Mouse (Mus musculus): ENCODE data around the gene Fndc8. TPM values are rescaled to one million over a fixed set of nuclear protein-coding genes. Genes with fewer than 3 reads are reported as not detected.

The Fndc8 gene
- total RNA-seq, 2 experiments from 2014 or later: not detected

- ATAC-seq (replicated peaks; ENCODE audit: low FRiP score, poor library complexity, severe bottlenecking): no peak
Measured at GRCm38 (mm10) chr11:82866850-82867564, 24.9 kb upstream of the Fndc8 start.

GRCm38 (mm10) chr11:82867956-82868355 lies 24.0 kb upstream of the Fndc8 start:
- no peak for ATAC-seq (replicated peaks; ENCODE audit: low FRiP score, poor library complexity, severe bottlenecking)

- no peak for ATAC-seq (replicated peaks; ENCODE audit: low FRiP score, poor library complexity, severe bottlenecking)
Measured at GRCm38 (mm10) chr11:82869506-82870172, 22.3 kb upstream of the Fndc8 start.

- peak; percentile 55 for ATAC-seq (replicated peaks; ENCODE audit: low FRiP score, poor library complexity, severe bottlenecking)
Measured at GRCm38 (mm10) chr11:82870173-82871030, 21.5 kb upstream of the Fndc8 start.

GRCm38 (mm10) chr11:82871031-82871446 lies 20.9 kb upstream of the Fndc8 start, which contains the start of gene Rffl:
TSS of gene Rffl (minus strand) at chr11:82871210.
- ATAC-seq (replicated peaks; ENCODE audit: low FRiP score, poor library complexity, severe bottlenecking): peak; percentile 82

- 0 out of 2 replicates have a peak, but pooled peaks have one; percentile 44 for ATAC-seq (replicated peaks; ENCODE audit: low FRiP score, poor library complexity, severe bottlenecking)
Measured at GRCm38 (mm10) chr11:82874924-82875323, 17.0 kb upstream of the Fndc8 start.

GRCm38 (mm10) chr11:82875631-82876030 lies 16.3 kb upstream of the Fndc8 start:
- no peak for ATAC-seq (replicated peaks; ENCODE audit: low FRiP score, poor library complexity, severe bottlenecking)

- no peak for ATAC-seq (replicated peaks; ENCODE audit: low FRiP score, poor library complexity, severe bottlenecking)
Measured at GRCm38 (mm10) chr11:82877726-82878344, 14.1 kb upstream of the Fndc8 start.

GRCm38 (mm10) chr11:82883180-82883579 lies 8.7 kb upstream of the Fndc8 start:
- ATAC-seq (replicated peaks; ENCODE audit: low FRiP score, poor library complexity, severe bottlenecking): no peak

- ATAC-seq (replicated peaks; ENCODE audit: low FRiP score, poor library complexity, severe bottlenecking): no peak
Measured at GRCm38 (mm10) chr11:82886559-82886958, 5.4 kb upstream of the Fndc8 start.

GRCm38 (mm10) chr11:82888491-82888946 lies 3.4 kb upstream of the Fndc8 start:
- ATAC-seq (replicated peaks; ENCODE audit: low FRiP score, poor library complexity, severe bottlenecking): no peak

- peak; percentile 32 for ATAC-seq (replicated peaks; ENCODE audit: low FRiP score, poor library complexity, severe bottlenecking)
Measured at GRCm38 (mm10) chr11:82889524-82890341, 2.2 kb upstream of the Fndc8 start.

GRCm38 (mm10) chr11:82890342-82890762 lies 1.6 kb upstream of the Fndc8 start, which contains the start of gene Rad51d:
TSS of gene Rad51d (minus strand) at chr11:82890614.
- ATAC-seq (replicated peaks; ENCODE audit: low FRiP score, poor library complexity, severe bottlenecking): peak; percentile 96

- no peak for ATAC-seq (replicated peaks; ENCODE audit: low FRiP score, poor library complexity, severe bottlenecking)
Measured at GRCm38 (mm10) chr11:82897478-82897877, 5.6 kb downstream of the Fndc8 start.

GRCm38 (mm10) chr11:82899720-82900119 lies 7.8 kb downstream of the Fndc8 start:
- ATAC-seq (replicated peaks; ENCODE audit: low FRiP score, poor library complexity, severe bottlenecking): no peak

GRCm38 (mm10) chr11:82901606-82902310 lies 9.8 kb downstream of the Fndc8 start:
- no peak for ATAC-seq (replicated peaks; ENCODE audit: low FRiP score, poor library complexity, severe bottlenecking)

GRCm38 (mm10) chr11:82904952-82905351 lies 13.0 kb downstream of the Fndc8 start:
- no peak for ATAC-seq (replicated peaks; ENCODE audit: low FRiP score, poor library complexity, severe bottlenecking)

- no peak for ATAC-seq (replicated peaks; ENCODE audit: low FRiP score, poor library complexity, severe bottlenecking)
Measured at GRCm38 (mm10) chr11:82905816-82906215, 13.9 kb downstream of the Fndc8 start.

Measured in erythroid progenitor cell, adult 5-6 weeks (primary cell).